Mouse (Mus musculus) activated CD4-positive, CD25-positive, alpha-beta regulatory T cell, adult 9 weeks (primary cell): ENCODE measurements around the gene Pikfyve. TPM values are rescaled to one million over a fixed set of nuclear protein-coding genes. Genes with fewer than 3 reads are reported as not detected.

Experiments
- polyA plus RNA-seq: library from polyadenylated mRNA; unstranded; fragments of 100-300 nt; shearing (Covaris generic); gene quantifications from one replicate; pipeline ENCODE4 v1.2.1, GENCODE M21; 2017

Pikfyve gene
- polyA plus RNA-seq = 26.3 TPM

DNA sequence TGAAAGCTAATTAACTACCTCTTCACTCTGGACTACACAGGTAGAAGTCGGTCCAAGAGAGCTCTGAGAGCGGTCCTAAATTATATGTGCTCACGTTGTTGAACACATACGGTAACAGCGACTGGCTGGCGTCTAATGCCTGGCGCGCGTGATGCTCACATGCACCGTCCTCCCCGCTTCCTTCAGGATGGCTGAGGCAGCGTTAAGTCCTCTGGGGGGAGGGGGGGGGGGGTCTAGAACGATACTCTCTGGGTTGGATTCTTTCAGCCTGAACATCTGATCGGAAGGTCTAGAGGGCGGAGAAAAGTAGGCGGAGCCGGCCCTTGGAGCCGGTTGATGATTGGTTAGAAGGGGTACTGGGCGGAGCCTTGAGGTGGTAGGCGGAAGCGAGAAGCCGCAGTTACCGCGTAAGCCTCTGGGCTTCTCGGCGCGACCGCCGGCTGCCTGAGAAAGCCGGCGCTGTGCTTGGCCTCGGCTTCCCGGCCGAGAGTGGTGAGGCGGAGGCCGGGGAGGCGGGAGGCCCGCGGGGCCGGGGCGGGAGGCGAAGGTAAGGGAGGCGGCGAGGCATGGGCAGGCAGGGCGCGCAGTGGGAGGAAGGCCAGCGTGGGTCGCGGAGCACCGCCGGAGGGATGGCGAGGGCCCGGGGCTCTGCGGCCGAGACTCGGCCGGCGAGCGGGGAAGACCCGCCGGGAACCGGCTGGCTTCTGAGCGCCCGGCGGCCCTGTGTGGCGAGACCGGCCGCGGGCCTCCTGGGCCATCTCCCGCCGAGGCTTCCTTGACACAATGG lies at the start of gene Pikfyve, which contains the start of gene Idh1:
Gene Pikfyve, plus strand, starts transcription at position 397 of the 787 bp plus-strand sequence.
Gene Idh1, minus strand, starts transcription at position 214 of the 787 bp plus-strand sequence.

DNA sequence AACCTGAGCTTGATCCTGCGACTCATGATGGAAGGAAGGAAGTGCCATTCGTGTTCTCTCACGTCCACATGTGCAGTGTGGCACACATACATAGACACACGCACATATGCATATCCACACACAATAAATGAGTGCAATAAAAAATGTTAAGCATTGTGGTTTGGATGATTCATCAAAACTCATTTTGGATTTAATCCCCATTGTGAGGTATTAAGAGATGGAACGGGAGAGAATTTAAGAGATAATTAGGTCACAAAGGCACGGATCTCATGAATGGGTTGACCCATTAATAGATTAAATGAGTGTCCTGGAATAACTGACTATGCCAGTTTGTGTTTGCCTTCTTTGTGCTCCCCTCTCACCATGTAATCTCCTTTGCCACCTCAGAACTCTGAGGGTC lies 95.3 kb downstream of the Pikfyve start, which contains the start of gene Pth2r:
Gene Pth2r, plus strand, starts transcription at position 301 of the 400 bp plus-strand sequence.

Other genes with a start within 250 kb of the Pikfyve start
- 10.6 TPM for gene Plekhm3, start 229.9 kb upstream of the Pikfyve start, polyA plus RNA-seq
- gene Akr1cl, start 153.9 kb upstream of the Pikfyve start, polyA plus RNA-seq = not detected
- not detected for gene Cryge, start 135.5 kb upstream of the Pikfyve start, polyA plus RNA-seq
- gene Crygd, start 123.2 kb upstream of the Pikfyve start, polyA plus RNA-seq = not detected
- not detected for gene Crygc, start 113.0 kb upstream of the Pikfyve start, polyA plus RNA-seq
- not detected for gene Crygb, start 104.4 kb upstream of the Pikfyve start, polyA plus RNA-seq
- gene Cryga, start 83.3 kb upstream of the Pikfyve start, polyA plus RNA-seq = not detected
- gene Gm28845, start 67.1 kb upstream of the Pikfyve start, polyA plus RNA-seq = not detected
- gene D630023F18Rik, start 63.5 kb upstream of the Pikfyve start, polyA plus RNA-seq = not detected
- gene Idh1, start 183 bp upstream of the Pikfyve start, polyA plus RNA-seq = 16.7 TPM
- gene Pth2r, start 95.4 kb downstream of the Pikfyve start, polyA plus RNA-seq = not detected